Mouse (Mus musculus) liver, postnatal 0 days (tissue): ENCODE measurements around the gene Gm20388. TPM values are rescaled to one million over a fixed set of nuclear protein-coding genes. Genes with fewer than 3 reads are reported as not detected.

Experiments
- ATAC-seq: fragments of 200-750 bp; cut with Nextera tagmentation; 2 replicates; pipeline ENCODE4 v1.8.0; 2017; ENCODE audit warnings: mild to moderate bottlenecking, moderate library complexity
- DNase-seq: peaks from one replicate; pipeline ENCODE4 v3.0.0-alpha.2; 2016
- H3K27ac ChIP-seq: fragments of 300-500 bp; sonication (generic); 2 replicates; pipeline ENCODE4 v1.5.1; 2014; ENCODE audit warnings: antibody characterized with exemption, moderate library complexity, mild to moderate bottlenecking, low read depth
- H3K27me3 ChIP-seq: fragments of 300-500 bp; sonication (generic); 2 replicates; pipeline ENCODE4 v1.6.1; 2014; ENCODE audit warnings: low read length, control low read depth, mixed read lengths; ENCODE audit not compliant: insufficient read depth
- H3K36me3 ChIP-seq: fragments of 300-500 bp; sonication (generic); replicated peaks from 2 replicates; pipeline ENCODE4 v1.6.1; 2014; ENCODE audit warnings: mild to moderate bottlenecking, control low read depth, low read length, moderate library complexity, mixed read lengths; ENCODE audit not compliant: insufficient read depth
- H3K4me1 ChIP-seq: fragments of 300-500 bp; sonication (generic); 2 replicates; pipeline ENCODE4 v1.6.1; 2014; ENCODE audit warnings: antibody characterized with exemption, mild to moderate bottlenecking, control low read depth; ENCODE audit not compliant: insufficient read depth
- H3K4me2 ChIP-seq: fragments of 300-500 bp; sonication (generic); 2 replicates; pipeline ENCODE4 v1.6.1; 2014; ENCODE audit warnings: low read depth, mild to moderate bottlenecking, low read length, moderate library complexity, mixed read lengths
- H3K4me3 ChIP-seq: fragments of 300-500 bp; sonication (generic); 2 replicates; pipeline ENCODE4 v1.5.1; 2014; ENCODE audit warnings: low read depth, low read length
- H3K9ac ChIP-seq: fragments of 300-500 bp; sonication (generic); replicated peaks from 2 replicates; pipeline ENCODE4 v1.6.1; 2014; ENCODE audit warnings: mild to moderate bottlenecking, moderate library complexity
- H3K9me3 ChIP-seq: fragments of 300-500 bp; sonication (generic); 2 replicates; pipeline ENCODE4 v1.6.1; 2016; ENCODE audit warnings: mild to moderate bottlenecking, control low read depth, low read length, mixed read lengths
- CTCF ChIP-seq: sonication (generic); IDR thresholded peaks from 2 replicates; pipeline ENCODE4 v1.5.1; 2016; ENCODE audit warnings: antibody characterized with exemption, low read depth
- EP300 ChIP-seq: IDR thresholded peaks from 2 replicates; pipeline ENCODE4 v1.6.1; 2016; ENCODE audit warnings: antibody characterized with exemption, low read depth, mild to moderate bottlenecking
- WGBS: fragments of 180-500 bp; shearing (Covaris S2); extraction: QIAGEN DNeasy Blood & Tissue Kit; methylation state at CpG from one replicate; pipeline ENCODE4 v1.1.7; 2014; ENCODE audit not compliant: insufficient replicate concordance; 5-methylcytosine and 5-hydroxymethylcytosine counted together
- polyA plus RNA-seq: library from polyadenylated mRNA; unstranded; fragments of >200 nt; fragmentation: Nextera tagmentation; extraction: Ambion mirVana; gene quantifications from 2 replicates; pipeline ENCODE4 v1.2.1, GENCODE M21; 2015

Gm20388 gene
- polyA plus RNA-seq, 1 experiment from 2014 or later = not detected

- no peak overlapping the region for H3K9ac ChIP-seq
- H3K36me3 ChIP-seq = no peaks in the 10 kb centered on the region
- no peak overlapping the region for H3K27ac ChIP-seq
- ATAC-seq (peak; percentile 56; the same call in 1 of the 2 replicates), DNase-seq (peak; percentile 77)
- 16% methylated on average over 8 of the region's 8 CpGs for WGBS
- H3K4me3 ChIP-seq = no peak overlapping the region
- no peak overlapping the region for H3K4me2 ChIP-seq
- no peaks in the 10 kb centered on the region for H3K4me1 ChIP-seq
- no peaks in the 10 kb centered on the region for H3K9me3 ChIP-seq
- no peaks in the 10 kb centered on the region for H3K27me3 ChIP-seq
- TF ChIP-seq CTCF (peak; percentile 89), EP300 (no peak)
Measured at GRCm38 (mm10) chr8:124368213-124368612, 4457.6 kb downstream of the Gm20388 start.

DNA sequence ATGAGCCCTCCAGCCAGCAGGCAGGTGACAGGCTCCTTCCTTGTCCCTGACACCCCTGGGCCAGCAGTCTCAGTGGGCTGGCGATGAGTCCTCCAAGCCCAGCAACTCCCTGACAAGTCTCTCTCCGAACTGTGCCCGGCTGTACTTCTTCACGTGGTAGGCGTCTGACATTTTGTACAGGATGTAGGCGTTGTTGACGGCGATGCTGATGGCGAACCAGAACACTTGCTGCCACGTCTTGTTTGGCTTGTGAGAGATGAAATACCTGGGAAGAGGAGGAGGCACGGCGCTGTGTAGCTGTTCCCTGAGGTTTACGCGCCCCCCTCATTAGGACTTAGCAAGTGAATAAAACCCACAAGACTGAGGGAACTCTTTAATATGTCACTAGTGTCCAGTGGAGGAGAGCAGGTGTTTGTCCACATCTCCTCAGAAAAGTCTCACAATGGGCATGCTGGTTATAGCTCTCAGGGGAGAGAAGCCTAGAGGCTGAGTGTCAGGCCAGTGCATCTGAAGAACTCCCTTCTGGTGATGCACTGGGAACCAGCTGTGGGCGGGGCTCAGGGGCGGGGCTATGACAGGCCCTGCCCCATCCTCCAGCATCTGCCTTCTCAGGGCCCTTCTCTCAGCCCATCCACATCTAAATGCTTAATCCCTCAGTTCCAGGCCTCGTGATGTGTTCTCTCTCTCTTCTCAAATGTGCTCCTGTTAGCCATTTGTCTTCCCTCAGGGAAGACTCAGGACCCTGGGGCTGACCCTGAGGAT is 4460.0 kb downstream of the Gm20388 start:
- DNase-seq (no peak), ATAC-seq (no peak)
- WGBS = 75% methylated on average over 17 of the region's 17 CpGs
- no peak overlapping the region for H3K27ac ChIP-seq
- no peaks in the 10 kb centered on the region for H3K36me3 ChIP-seq
- no peaks in the 10 kb centered on the region for H3K27me3 ChIP-seq
- H3K9ac ChIP-seq = no peak overlapping the region
- no peaks in the 10 kb centered on the region for H3K9me3 ChIP-seq
- H3K4me2 ChIP-seq = no peak overlapping the region
- H3K4me3 ChIP-seq = no peak overlapping the region
- no peak for TF ChIP-seq EP300
- TF ChIP-seq CTCF = no peak
- no peaks in the 10 kb centered on the region for H3K4me1 ChIP-seq

GRCm38 (mm10) chr8:124371410-124372123 is 4460.9 kb downstream of the Gm20388 start:
- no peak for DNase-seq
- no peaks in the 10 kb centered on the region for H3K27me3 ChIP-seq
- H3K4me3 ChIP-seq = no peak overlapping the region
- H3K36me3 ChIP-seq = no peaks in the 10 kb centered on the region
- 81% methylated on average over 23 of the region's 23 CpGs for WGBS
- no peak for ATAC-seq
- H3K9ac ChIP-seq = no peak overlapping the region
- H3K4me1 ChIP-seq = no peaks in the 10 kb centered on the region
- H3K27ac ChIP-seq = no peak overlapping the region
- no peak overlapping the region for H3K4me2 ChIP-seq
- no peaks in the 10 kb centered on the region for H3K9me3 ChIP-seq
- TF ChIP-seq EP300 = no peak
- TF ChIP-seq CTCF = no peak

DNA sequence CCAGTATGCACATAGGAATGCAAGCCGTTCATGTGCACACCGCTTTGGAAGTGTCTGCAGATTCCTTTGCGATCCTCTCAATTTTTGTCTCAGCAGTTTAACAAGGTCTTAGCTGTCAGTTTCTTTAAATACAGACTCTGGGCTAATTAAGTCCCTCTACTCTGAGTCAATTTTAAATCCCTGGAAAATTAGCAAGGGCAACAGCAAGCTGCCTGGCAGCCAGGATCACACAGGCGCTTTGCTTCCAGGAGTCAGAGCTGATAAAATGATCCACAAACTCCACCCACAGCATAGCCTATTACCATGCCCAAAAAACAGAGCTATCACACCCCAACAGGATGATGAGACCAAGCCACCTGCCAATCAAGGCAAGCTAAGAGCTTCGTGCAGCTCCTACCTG is 4463.1 kb downstream of the Gm20388 start:
- ATAC-seq (no peak), DNase-seq (no peak)
- H3K27ac ChIP-seq = no peak overlapping the region
- H3K9me3 ChIP-seq = no peaks in the 10 kb centered on the region
- no peaks in the 10 kb centered on the region for H3K27me3 ChIP-seq
- no peaks in the 10 kb centered on the region for H3K36me3 ChIP-seq
- H3K9ac ChIP-seq = no peak overlapping the region
- H3K4me1 ChIP-seq = no peaks in the 10 kb centered on the region
- no peak overlapping the region for H3K4me3 ChIP-seq
- WGBS = 79% methylated on average over 5 of the region's 5 CpGs
- TF ChIP-seq CTCF (no peak), EP300 (no peak)
- no peak overlapping the region for H3K4me2 ChIP-seq

- ATAC-seq = no peak
- Histone ChIP-seq H3K9ac (no peak overlapping the region), H3K9me3 (no peaks in the 10 kb centered on the region), H3K4me3 (no peak overlapping the region), H3K27me3 (no peaks in the 10 kb centered on the region), H3K4me2 (no peak overlapping the region), H3K36me3 (no peaks in the 10 kb centered on the region), H3K4me1 (no peaks in the 10 kb centered on the region), H3K27ac (no peak overlapping the region)
- no peak for DNase-seq
- TF ChIP-seq EP300 (no peak), CTCF (no peak)
- 60% methylated on average over 6 of the region's 6 CpGs for WGBS
Measured at GRCm38 (mm10) chr8:124375168-124375567, 4464.5 kb downstream of the Gm20388 start.

GRCm38 (mm10) chr8:124375727-124376126 is 4465.1 kb downstream of the Gm20388 start:
- no peak for DNase-seq
- 85% methylated on average over 9 of the region's 9 CpGs for WGBS
- Histone ChIP-seq H3K4me2 (no peak overlapping the region), H3K9ac (no peak overlapping the region), H3K27me3 (no peaks in the 10 kb centered on the region), H3K4me3 (no peak overlapping the region), H3K4me1 (no peaks in the 10 kb centered on the region), H3K36me3 (no peaks in the 10 kb centered on the region), H3K9me3 (no peaks in the 10 kb centered on the region), H3K27ac (no peak overlapping the region)
- TF ChIP-seq CTCF (no peak), EP300 (no peak)
- ATAC-seq = no peak
